Mouse (Mus musculus) granulocyte monocyte progenitor cell, adult 5-6 weeks (primary cell): ENCODE measurements at regions not wholly inside any gene's neighbourhood (a gene's known extent, or its start where the extent isn't known, plus 50 kb on each side); places are given as distances from the start of the nearest gene placed in this dataset.

Source experiments
- ATAC-seq: replicated peaks from 2 replicates; pipeline ENCODE4 v1.8.0; 2016; ENCODE audit warnings: mild to moderate bottlenecking, moderate TSS enrichment, inconsistent platforms; ENCODE audit not compliant: poor library complexity, severe bottlenecking

DNA sequence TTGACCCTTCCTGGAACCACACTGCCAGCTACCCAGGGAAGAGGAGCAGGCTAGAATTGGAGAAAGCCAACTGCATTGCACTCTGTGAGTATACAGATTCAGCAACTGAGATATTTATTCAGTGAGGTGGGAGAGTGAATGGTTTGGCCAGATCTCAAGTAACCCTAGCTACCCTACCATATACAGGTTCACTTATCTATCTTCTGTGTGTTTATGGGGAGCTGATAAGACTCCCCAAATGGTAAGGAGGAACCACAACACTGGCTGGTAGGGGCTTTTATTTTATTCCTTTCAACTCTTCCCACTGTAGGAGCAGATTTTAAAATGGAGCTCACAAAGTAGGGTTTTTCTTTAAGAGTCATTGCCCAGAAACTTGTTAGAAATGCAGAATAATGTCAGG lies 62.9 kb downstream of the Arrdc3 start:
- ATAC-seq = no peak

DNA sequence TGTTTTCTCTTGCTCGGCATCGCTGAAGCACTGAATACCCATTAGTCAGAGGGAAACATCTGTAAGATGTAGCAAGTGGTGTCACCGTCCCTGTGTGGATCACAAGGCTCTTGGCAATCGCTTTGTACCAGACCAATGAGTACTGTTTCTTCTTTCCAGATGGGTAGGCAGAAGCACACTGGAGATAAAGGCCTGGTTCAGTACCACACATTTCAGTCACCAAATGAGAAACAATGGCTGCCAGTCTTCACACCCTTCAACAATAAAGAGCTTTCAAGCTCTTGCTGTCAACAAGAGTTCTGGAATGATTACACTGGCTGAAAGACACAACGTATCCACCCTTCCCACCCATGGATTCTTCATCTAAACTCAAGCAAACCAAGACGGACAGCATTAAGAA lies 64.5 kb downstream of the Arrdc3 start:
- ATAC-seq = no peak

DNA sequence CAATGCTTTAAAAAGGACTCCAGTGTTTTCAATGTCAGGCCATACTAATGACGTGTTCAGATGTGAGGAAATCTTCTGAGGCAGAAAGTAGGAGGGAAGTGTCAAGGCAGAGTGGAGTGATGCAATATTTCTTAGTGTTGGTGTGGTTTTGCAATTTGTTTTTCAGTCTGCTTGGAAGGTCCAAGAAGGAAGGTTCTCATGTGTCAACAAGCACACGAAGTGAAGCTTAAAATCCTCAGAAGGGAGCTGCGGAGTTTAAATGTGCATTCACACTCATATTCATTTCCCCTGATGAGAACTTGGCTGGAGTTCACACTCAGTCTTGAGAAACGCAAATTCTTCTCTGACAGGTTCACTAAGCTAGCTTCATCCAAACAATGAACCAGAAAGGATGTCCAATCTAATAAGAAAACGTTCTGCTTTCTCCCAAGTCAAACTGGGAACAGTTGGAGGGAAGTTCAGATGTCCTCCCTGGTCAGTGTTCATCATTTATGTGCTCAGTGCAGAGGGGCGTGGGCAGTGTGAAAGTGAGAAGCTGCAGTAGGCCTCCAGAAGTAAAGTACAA lies 66.0 kb downstream of the Arrdc3 start:
- peak; percentile 83 for ATAC-seq

DNA sequence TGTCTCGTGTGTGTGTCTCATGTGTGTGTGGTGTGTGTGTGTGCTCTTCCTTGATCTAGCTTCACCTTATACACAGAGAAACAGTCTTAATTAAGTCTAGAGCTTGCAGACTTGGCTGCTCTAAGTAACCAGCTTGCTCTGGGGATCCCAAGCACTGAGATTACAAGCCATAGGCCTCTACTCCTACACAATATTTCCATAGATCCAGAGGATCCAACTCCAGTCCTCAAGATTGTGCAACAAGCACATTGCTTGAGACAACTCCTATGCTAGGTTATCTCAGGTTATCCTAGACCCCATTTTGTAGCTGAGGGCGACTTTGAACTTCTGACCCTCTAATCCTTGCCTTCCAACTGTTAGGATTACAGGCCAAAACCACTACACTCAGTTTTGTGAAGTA lies 67.1 kb downstream of the Arrdc3 start:
- no peak for ATAC-seq

DNA sequence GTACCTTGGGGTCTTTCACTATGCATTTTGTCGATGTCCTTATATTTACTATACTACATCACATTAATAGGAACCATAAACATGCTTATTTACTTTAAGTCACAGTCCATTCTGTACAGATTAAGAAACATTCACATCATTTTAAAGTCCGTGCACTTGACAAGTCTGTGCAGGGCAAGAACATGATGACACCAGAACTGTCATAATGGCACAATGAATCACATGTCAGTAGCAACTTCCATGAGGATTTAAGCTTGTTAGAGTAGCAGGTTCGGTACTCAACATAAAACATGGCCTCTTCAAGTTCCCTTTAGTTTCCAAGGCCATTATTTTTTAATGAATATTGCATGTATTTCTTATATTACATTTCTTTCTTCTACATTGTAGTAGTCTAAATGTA lies 67.6 kb downstream of the Arrdc3 start:
- no peak for ATAC-seq

DNA sequence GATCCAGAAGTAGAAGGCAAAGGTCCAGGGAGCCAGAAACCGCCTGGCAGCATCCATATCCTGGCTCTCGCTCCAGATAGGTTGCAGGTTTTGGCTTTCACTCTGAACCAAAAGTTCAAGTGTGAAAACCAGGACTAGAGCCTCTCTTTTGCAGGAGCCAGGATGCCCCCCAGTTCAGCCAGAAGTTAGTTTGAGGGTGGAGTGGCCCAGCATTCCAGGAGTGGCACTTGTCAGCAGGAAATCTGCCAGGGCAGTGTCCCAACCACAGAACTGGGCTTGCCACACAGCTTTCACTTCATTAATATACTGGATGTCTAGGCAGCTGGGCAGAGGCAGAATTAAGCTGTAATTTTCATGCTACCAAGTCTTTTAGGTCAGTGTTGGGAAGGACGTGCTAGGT lies 68.1 kb downstream of the Arrdc3 start:
- ATAC-seq = peak; percentile 64

DNA sequence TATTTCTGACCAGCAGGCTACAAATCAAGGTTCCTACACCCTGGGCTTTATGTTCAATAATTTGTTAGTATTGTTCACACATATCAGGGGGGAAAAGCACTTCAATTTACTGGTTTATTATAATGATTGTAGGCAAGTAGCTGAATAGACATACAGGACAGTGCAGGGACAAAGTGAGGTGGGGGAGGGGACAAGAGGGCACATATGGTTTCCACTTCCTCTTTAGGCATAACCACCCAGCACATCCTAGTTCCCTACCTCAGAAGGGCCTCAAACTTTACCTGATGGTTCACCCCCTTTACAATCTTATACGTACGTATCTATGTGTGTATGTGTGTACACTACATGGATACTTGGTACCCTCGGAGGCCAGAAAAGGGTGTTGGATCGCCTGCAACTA lies 69.7 kb downstream of the Arrdc3 start:
- ATAC-seq = peak; percentile 67

DNA sequence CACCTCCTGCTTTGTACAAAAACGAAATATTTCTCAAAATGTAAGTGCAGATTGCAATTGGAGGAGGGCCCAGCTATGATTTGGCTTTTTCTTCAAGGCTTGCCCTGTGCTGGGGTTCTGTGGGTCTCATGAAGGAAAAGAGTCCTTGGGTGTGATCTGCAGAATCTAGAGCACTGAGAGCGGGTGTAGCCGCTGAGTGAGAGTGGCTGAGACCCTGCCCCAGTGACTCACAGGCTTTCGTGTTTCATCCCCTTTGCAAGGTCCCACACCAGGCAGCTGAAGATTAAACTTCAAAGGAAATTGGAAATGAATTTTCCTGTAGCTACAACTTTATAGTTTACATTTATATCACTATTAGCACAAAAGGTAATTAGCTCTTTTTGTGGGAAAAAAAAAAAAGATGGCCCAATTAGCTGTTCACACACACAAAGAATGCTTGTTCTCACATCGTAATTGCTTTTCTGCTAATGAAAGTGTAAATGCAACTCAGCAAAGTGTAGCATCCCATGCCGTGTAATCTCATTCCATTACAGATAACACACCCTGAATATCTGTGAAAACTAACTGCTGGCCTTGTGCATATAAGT lies 71.0 kb downstream of the Arrdc3 start:
- ATAC-seq = no peak

DNA sequence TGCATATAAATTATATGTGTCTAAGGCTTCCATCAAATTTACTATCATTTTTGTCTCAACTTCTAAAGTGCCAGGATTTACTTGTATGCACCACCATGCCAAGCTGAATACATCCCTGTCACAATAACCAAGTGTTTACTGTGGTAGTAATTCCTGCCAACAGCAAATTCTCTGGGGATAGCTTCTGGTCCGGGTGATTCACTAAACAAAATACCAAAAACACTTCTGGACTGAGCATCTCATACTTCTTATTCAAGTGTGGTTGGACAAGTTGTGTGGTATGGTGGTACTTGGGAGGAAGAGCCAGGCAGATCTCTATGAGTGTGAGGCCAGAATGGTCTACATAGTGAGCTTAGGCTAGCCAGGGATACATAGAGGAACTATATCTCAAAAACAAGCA lies 73.8 kb downstream of the Arrdc3 start:
- no peak for ATAC-seq

DNA sequence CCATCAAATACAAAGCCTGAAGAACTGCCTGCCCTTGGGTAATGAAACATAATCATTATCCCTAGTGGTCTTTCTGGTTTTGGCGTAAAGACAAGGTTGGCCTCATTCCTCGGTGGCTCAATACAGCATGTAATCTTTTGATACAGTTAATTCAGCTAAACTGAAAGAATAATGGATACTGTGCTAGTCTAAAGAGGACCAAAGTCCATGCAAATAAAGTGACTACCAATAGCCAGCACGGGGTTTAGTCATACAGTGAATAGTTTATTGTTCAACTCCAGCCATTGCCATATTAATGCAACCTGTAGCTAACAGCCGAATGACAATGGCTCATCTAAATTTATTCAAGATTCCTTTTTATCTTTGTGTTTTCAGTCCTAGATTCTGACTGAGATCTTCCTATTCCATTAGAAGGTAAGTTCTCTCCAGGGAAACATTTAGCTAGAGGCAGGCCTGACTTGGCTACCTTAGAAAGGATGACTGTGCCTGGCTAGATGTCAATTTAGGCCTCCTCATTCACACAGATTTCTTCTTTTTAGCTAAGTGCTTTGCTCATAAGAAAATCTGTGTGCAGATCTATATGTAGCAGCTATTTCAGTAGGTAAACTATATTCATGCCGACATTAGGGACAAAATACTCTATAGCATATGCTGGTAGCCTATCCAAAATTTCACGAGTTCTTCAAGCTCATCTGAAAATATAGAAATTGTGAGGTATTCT lies 74.4 kb downstream of the Arrdc3 start:
- ATAC-seq = no peak

DNA sequence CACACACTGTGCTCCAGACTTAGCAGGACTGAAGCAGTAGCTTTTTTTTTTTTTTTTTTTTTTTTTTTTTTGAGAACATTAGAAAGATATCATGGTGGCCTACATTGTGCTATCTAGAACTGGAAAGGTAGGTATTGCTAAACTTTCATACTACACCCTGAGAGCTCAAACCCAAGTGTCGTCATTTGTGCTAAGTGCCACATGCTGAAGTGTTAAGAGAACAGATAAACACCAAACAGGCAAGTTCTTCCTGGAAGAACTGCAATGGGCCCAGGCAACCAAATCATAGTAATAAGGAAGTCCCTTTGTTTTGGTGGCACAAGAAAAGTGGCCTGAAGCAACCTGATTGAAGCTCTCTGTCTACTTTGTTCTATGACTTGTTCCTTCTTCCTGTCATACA lies 76.6 kb downstream of the Arrdc3 start:
- ATAC-seq = no peak

DNA sequence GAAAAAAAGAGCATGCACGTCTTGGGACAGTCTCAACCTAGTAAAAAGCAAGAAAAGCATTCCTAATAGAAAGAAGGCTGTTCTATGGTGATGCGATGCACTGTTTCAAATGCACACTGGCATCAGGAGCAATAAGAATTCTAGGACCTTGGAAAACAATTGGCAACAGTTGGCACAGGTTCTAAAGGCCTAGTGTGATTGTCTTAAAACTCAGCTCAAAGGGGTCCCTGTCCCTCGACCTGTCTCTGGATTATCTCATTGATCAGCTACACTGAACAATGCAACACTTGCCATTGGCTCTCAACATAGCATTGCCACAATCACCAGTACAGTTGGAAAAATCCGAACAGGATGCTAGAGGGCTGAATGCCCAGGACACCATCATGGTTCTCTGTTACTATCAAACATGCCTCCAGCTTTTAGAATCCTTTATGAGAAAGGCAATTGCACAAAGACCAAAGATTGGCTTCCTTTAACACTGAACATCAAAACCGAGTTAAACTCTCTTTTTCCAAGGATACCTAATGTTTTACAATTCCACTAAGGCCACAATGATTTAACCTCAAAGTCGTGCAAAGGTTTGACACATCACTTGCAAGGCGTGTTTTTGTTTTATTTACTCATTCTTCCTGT lies 78.9 kb downstream of the Arrdc3 start:
- no peak for ATAC-seq

DNA sequence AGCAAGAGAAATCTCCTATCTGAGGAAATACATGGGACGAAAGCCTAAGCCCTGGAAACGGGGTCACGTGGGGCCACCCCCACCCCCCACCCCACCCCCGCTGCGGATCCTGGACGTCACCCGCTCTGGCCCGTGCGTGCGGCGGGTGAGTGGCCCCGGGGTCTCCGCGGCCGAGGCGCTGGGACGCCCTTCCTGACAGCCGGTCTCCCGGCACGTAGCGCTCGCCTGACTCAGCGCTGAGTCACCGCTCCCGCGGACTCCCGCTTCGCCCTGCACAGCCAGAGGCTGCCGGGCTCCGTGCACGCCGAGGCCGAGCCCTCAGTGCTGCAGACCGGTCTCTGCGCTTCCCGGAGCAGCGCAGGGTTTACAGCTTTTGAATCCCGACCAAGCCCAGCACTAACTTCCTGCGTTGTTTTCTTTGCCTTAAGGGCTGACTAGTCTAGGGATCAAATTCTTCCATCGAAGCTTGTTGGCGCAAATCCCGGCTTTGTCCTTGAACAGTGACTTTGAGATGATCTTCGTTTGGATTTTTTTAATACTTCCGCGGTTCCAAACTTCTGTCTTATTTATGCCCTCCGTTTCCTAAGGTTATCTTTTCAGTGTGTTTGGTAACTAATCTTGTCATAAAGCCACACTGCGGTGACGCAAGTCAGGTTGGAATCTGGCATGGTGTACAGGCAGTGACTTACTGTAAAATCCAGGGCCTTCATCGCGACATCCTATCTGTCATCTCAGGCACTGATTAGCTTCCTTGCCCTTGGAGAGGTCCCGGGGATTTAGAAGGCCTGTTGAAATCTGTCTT lies 79.8 kb downstream of the Arrdc3 start:
- peak; percentile 97 for ATAC-seq

DNA sequence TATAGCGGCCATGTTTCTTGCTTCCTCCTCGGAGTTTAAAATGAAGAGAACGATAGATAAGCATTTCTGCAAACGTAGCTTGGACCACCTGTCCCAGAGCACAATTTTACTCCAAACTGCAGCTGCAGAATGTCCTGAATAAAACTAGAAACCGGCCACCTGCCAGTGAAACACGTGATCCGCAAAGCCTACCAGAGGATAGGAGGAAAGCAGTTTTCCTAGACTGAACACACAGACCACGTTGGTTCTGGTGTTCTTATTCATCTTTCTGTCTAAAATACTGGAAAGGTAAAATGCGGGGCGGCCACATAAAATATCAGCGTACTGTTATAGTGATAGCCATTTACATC lies 80.4 kb downstream of the Arrdc3 start:
- ATAC-seq = no peak

DNA sequence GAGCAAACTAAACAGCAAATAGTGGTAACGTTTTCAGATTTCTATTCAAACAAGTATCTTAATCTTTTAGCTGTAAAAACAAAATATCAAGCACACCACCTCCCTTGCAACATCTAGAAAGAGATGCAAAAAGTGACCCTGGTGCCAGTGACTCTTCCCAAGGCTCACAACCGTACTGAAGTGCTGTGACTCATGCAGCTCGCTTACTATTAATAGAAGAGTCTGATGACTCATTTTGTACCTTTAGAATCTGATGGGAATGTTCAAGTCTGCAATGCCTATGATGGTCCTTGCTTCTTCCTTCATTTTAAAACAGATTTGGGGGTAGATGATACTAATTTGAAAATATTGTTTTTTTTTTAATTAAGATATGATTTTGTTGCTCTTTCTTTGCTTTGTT lies 88.5 kb downstream of the Arrdc3 start:
- no peak for ATAC-seq

DNA sequence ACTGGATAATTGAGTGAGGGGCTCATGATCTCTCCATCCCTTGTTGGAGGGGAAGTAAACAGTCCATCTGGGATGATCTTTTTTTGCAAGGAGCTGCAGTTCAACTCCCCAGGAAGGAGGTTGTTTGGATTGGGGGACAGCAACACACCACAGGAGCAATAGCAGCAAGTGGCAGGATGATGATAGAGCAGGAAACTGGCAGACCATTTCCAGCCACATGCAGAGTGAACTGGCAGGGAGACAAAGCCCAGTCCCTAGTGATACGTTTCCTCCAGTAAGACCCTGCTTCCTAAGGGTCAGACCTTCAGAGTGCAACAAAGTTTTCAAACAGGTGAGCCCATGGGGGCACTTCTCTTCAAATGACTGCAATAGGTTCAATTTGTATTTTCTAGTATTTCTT lies 91.2 kb downstream of the Arrdc3 start:
- no peak for ATAC-seq

DNA sequence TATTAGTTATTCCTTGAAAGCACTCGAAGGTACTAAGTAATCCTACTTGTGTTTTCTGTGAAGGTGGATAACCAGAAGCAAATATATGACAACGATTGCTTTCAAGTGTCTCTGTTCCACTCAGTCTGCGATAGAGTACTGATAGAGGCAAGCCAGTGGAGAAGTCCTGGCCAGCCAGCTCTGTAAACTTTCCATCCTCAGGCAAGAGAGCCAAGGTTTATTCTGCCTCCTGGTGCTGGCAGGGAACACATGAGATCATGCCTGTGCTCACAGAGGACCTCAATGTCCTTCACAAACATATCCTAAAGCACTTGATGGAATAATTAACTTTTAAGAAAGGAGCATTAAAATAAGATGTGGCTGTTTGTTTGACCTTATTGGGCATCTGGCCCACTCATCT lies 94.1 kb downstream of the Arrdc3 start:
- no peak for ATAC-seq

DNA sequence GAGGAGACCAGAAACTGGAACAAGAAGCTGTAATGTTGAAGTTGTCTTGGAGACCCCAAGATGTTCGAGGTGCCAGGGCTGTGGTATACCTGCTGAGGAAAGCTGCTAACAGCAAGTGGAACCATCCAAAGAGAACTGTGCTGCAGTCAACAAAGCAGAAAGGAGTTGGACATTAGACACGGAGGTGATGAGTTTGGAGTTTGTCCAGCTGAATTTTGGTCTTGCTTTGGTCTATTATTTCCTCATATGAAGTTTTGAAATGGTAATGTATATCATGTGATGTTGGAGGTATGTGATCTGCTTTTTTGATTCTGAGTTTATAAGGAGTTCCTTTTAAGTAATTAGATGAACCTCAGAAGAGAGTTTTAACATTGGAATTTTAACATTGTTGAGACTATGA lies 98.0 kb downstream of the Arrdc3 start:
- no peak for ATAC-seq

DNA sequence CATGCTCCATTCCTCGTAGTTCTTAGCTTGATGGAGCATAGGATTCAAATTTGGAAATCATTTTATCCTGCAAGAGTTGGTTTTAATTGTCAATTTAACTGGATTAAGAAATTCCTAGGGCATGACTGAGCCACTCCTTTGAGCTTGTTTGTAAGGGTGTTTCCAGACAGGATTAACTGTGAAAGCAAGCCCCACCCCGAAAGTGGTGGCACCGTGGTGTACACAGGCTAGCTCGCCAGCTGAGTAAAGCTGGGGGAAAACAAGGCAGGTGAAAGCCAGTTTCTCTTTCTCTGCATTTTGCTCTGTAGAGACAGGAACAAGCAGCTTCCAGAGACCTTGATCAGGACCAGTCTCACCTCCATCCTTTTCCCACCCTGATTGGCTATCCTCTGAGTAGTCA lies 103.5 kb downstream of the Arrdc3 start:
- ATAC-seq = no peak

DNA sequence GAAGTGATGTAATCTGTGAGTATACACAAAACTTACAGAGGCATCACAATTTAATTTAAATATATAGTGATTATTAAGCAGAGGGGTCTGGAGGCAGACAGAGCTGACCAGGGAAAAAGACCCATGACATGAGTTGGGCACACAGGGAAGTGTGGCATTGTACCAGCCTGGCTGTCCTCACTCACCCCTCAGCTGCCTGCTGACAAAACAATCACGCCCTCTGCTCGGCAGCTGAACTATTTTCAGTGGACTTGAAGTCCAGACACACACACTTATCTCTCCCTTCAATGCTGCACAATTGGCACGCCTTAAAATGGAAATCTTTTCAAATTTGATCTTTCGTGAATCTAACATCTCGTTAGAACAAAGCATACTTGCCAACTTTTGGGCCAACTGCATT lies 106.6 kb downstream of the Arrdc3 start:
- no peak for ATAC-seq

DNA sequence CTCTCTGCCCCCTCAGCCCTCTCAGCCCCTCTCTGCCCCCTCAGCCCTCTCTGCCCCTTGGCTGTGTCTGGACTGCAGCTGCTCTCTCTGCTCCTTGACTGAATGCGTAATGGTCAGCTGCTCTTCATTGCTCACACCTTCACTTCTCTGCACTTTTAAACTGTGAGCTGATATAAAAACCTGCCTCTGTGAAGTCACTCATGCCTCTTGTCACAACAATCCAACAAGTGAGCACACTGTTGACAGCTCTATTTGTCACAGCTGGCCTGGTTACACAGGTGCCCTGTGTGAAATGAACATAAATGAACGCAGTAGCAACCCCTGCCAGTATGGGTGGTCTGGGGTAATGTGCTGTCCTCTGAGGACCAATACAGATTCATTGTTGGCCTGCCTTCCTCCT lies 109.2 kb downstream of the Arrdc3 start:
- no peak for ATAC-seq
